Mouse (Mus musculus) liver, embryonic 16.5 days (tissue): Measurements from ENCODE around the gene Chchd6. TPM values are rescaled to one million over a fixed set of nuclear protein-coding genes. Genes with fewer than 3 reads are reported as not detected.

Experiments used
- ATAC-seq: fragments of 200-750 bp; cut with Nextera tagmentation; 2 replicates; pipeline ENCODE4 v1.8.0; 2017; ENCODE audit warnings: low read depth, mild to moderate bottlenecking, moderate number of reproducible peaks, moderate library complexity
- H3K27ac ChIP-seq: fragments of 300-500 bp; sonication (generic); 2 replicates; pipeline ENCODE4 v1.5.1; 2014; ENCODE audit warnings: mild to moderate bottlenecking, low read length
- H3K27me3 ChIP-seq: fragments of 300-500 bp; sonication (generic); 2 replicates; pipeline ENCODE4 v1.6.1; 2014; ENCODE audit warnings: low read depth, low read length, mixed read lengths; ENCODE audit not compliant: control insufficient read depth, insufficient read depth
- H3K36me3 ChIP-seq: fragments of 300-500 bp; sonication (generic); 2 replicates; pipeline ENCODE4 v1.6.1; 2014; ENCODE audit warnings: mild to moderate bottlenecking; ENCODE audit not compliant: control insufficient read depth, insufficient read depth
- H3K4me1 ChIP-seq: fragments of 300-500 bp; sonication (generic); 2 replicates; pipeline ENCODE4 v1.6.1; 2014; ENCODE audit warnings: low read depth, low read length, mixed read lengths; ENCODE audit not compliant: control insufficient read depth
- H3K4me2 ChIP-seq: fragments of 300-500 bp; sonication (generic); 2 replicates; pipeline ENCODE4 v1.6.1; 2014; ENCODE audit warnings: low read depth, low read length, mixed read lengths
- H3K4me3 ChIP-seq: fragments of 300-500 bp; sonication (generic); 2 replicates; pipeline ENCODE4 v1.5.1; 2014; ENCODE audit warnings: low read depth, mild to moderate bottlenecking, low read length
- H3K9ac ChIP-seq: fragments of 300-500 bp; sonication (generic); 2 replicates; pipeline ENCODE4 v1.6.1; 2014; ENCODE audit warnings: low read depth, low read length
- H3K9me3 ChIP-seq: fragments of 300-500 bp; sonication (generic); replicated peaks from 2 replicates; pipeline ENCODE4 v1.6.1; 2016; ENCODE audit warnings: low read length; ENCODE audit not compliant: control insufficient read depth
- WGBS: fragments of 180-500 bp; shearing (Covaris S2); extraction: QIAGEN DNeasy Blood & Tissue Kit; methylation state at CpG from one replicate; pipeline ENCODE4 v1.1.7; 2014; ENCODE audit not compliant: insufficient replicate concordance; 5-methylcytosine and 5-hydroxymethylcytosine counted together
- polyA plus RNA-seq: library from polyadenylated mRNA; unstranded; fragments of >200 nt; fragmentation: Nextera tagmentation; extraction: Ambion mirVana; gene quantifications from 2 replicates; pipeline ENCODE4 v1.2.1, GENCODE M21; 2015

Chchd6 gene
- polyA plus RNA-seq, result 10.4 and 11.8 TPM in 2 replicates

DNA sequence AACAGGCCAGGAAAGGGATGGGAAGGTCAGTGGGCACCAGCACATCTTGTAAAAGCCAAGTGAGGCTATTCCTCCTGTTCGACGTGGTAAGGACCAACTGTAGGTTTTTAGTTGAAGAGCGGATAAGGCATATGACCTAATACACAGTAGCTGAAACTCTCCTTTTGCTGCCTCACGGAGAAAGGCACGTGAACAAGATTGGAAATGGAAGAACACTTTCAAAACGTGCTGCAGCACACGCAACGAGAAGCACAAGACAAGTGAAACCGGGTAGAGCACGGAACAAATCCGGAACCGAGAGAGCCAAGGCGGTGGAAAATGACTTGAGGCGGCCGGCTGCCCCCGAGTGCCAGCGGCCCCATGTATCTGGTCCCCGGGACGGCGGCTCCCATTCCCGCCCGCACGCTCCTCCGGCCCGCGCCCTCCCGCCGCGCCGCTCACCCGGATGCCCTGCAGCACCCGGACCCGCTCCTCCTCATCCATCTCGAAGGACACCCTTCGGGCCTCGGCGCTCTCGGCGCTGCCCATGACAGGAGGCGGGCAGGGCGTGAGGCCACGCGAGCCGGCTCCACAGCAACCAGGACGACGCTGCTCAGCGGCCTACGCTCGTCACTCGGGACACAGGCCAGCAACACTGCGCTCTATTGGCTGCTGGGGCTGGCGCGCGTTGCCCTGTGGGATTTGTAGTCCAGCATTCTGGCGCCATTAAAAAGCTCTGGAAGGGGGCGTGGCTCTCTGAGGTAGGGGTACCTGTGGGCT is at the start of gene Chchd6:
Gene Chchd6, minus strand, starts transcription at position 635 of the 759 bp plus-strand sequence.
- peak within 1 kb of the TSS; percentile 69 for H3K4me3 ChIP-seq
- H3K4me2 ChIP-seq, result peak within 1 kb of the TSS; percentile 88
- H3K27ac ChIP-seq, result no peak within 1 kb of the TSS
- H3K27me3 ChIP-seq, result no peaks in the 10 kb centered on the region
- H3K9me3 ChIP-seq, result no peaks in the 10 kb centered on the region
- WGBS, result under 1% methylated on average over 55 of the region's 56 CpGs
- H3K9ac ChIP-seq, result peak within 1 kb of the TSS; percentile 68
- peak; percentile 100 for ATAC-seq
- H3K4me1 ChIP-seq, result peaks cover 4% of the 10 kb centered on the region; the same call in 1 of the 2 replicates
- H3K36me3 ChIP-seq, result no peaks in the 10 kb centered on the region

DNA sequence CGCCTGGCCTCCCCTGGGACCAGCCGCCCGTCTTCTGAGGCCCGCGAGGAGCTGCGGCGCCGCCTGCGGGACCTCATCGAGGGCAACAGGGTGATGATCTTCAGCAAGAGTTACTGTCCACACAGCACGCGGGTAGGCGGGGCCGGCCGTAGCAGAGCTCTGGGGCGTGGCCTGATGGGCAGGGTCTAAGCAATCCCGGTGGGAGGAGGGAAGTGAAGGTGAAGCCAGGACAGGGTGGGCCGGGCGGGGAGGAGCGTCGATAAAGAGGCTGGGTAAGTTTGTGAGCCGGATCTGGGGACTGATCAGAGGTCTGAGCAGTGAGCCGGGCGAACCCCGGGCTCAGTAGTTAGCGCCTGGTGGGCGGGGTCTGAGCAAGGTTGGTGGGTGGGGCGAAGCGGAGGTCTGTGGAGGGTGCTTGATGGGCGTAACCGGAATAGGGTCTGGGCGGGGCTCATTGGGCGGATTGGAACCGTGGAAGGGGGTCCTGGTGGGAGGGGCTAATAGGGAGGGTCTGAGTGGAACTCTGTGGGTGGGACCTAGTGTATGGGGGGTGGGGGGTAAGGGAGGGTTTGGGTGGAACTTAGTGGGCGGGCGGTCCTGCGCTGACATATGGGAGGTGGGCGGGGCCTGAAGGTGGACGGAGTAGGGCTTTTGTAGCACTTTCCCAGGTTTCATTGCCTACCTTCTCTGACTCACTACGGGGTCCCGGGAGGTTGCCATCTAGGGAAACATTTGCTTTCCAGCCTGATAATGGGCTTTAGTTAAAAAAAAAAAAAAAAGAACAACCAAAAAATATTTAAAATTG is 49.0 kb upstream of the Chchd6 start:
- ATAC-seq, result peak; percentile 92
- peak overlapping the region; percentile 95 for H3K4me2 ChIP-seq
- H3K27ac ChIP-seq, result peak overlapping the region; percentile 80

GRCm38 (mm10) chr6:89643798-89644270 is 48.4 kb upstream of the Chchd6 start, which contains the start of gene Txnrd3:
TSS of gene Txnrd3 (plus strand) at chr6:89643988.
- H3K9me3 ChIP-seq, result no peaks in the 10 kb centered on the region
- peak; percentile 83 for ATAC-seq
- H3K9ac ChIP-seq, result peak within 1 kb of the TSS; percentile 59
- under 1% methylated on average over 48 of the region's 51 CpGs for WGBS
- H3K36me3 ChIP-seq, result no peaks in the 10 kb centered on the region
- peak within 1 kb of the TSS; percentile 80 for H3K27ac ChIP-seq
- no peaks in the 10 kb centered on the region for H3K27me3 ChIP-seq
- peak within 1 kb of the TSS; percentile 66 for H3K4me3 ChIP-seq
- H3K4me1 ChIP-seq, result peaks cover 12% of the 10 kb centered on the region
- peak within 1 kb of the TSS; percentile 95 for H3K4me2 ChIP-seq

More for the DNA sequence above, 49.0 kb upstream of the Chchd6 start:
- peak overlapping the region; percentile 59 for H3K9ac ChIP-seq
- no peaks in the 10 kb centered on the region for H3K9me3 ChIP-seq
- no peaks in the 10 kb centered on the region for H3K36me3 ChIP-seq
- H3K4me3 ChIP-seq, result peak overlapping the region; percentile 66
- 1% methylated on average over 41 of the region's 41 CpGs for WGBS
- H3K27me3 ChIP-seq, result no peaks in the 10 kb centered on the region
- peaks cover 12% of the 10 kb centered on the region for H3K4me1 ChIP-seq

GRCm38 (mm10) chr6:89639025-89639424 is 43.6 kb upstream of the Chchd6 start:
- Histone ChIP-seq H3K4me1 (peaks cover 9% of the 10 kb centered on the region), H3K36me3 (no peaks in the 10 kb centered on the region), H3K9ac (no peak overlapping the region), H3K4me3 (no peak overlapping the region), H3K9me3 (no peaks in the 10 kb centered on the region), H3K27ac (no peak overlapping the region), H3K4me2 (no peak overlapping the region), H3K27me3 (no peaks in the 10 kb centered on the region)
- WGBS, result 35% methylated on average over 2 of the region's 2 CpGs
- no peak for ATAC-seq

GRCm38 (mm10) chr6:89637977-89638376 is 42.5 kb upstream of the Chchd6 start:
- Histone ChIP-seq H3K4me1 (0 out of 2 replicates have a peak, but pooled peaks cover under 1% of the 10 kb centered on the region), H3K27me3 (no peaks in the 10 kb centered on the region), H3K4me2 (no peak overlapping the region), H3K4me3 (no peak overlapping the region), H3K9me3 (no peaks in the 10 kb centered on the region), H3K27ac (no peak overlapping the region), H3K9ac (no peak overlapping the region), H3K36me3 (no peaks in the 10 kb centered on the region)
- 33% methylated on average over 4 of the region's 4 CpGs for WGBS
- ATAC-seq, result no peak

DNA sequence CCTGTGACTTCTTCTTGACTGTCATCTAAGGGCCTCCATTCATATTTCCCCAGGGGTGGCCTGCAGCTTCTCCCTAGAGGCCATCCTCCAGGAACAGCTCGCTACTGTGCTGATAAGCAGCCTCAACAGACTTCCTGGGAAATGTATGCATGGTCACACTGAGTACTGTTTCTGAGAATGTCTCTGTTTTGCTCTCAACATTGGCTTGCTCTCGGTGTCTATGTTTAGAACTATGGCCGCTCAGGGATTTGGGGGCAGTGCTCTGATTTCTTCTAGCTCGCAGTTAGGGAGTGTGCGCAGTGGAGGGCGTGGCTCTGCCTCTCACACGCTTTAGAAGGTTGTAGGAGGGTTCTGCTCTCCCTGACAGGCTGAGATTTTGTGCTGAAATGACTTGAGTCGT is 38.9 kb upstream of the Chchd6 start:
- no peaks in the 10 kb centered on the region for H3K27me3 ChIP-seq
- WGBS, result 21% methylated on average over 8 of the region's 8 CpGs

GRCm38 (mm10) chr6:89633115-89633514 is 37.7 kb upstream of the Chchd6 start:
- WGBS, result 60% methylated on average over 7 of the region's 7 CpGs
- Histone ChIP-seq H3K36me3 (no peaks in the 10 kb centered on the region), H3K4me1 (no peaks in the 10 kb centered on the region), H3K9me3 (no peaks in the 10 kb centered on the region), H3K27me3 (no peaks in the 10 kb centered on the region), H3K4me3 (no peak overlapping the region), H3K9ac (no peak overlapping the region), H3K27ac (no peak overlapping the region), H3K4me2 (no peak overlapping the region)
- no peak for ATAC-seq

More for the DNA sequence above, 38.9 kb upstream of the Chchd6 start:
- no peak for ATAC-seq
- no peak overlapping the region for H3K4me3 ChIP-seq
- no peak overlapping the region for H3K9ac ChIP-seq
- no peak overlapping the region for H3K4me2 ChIP-seq
- H3K9me3 ChIP-seq, result no peaks in the 10 kb centered on the region
- no peak overlapping the region for H3K27ac ChIP-seq
- H3K4me1 ChIP-seq, result no peaks in the 10 kb centered on the region
- H3K36me3 ChIP-seq, result no peaks in the 10 kb centered on the region

GRCm38 (mm10) chr6:89631809-89632562 is 36.5 kb upstream of the Chchd6 start:
- 7% methylated on average over 10 of the region's 10 CpGs for WGBS
- Histone ChIP-seq H3K4me3 (no peak overlapping the region), H3K27me3 (no peaks in the 10 kb centered on the region), H3K4me1 (no peaks in the 10 kb centered on the region), H3K36me3 (no peaks in the 10 kb centered on the region), H3K4me2 (no peak overlapping the region), H3K9ac (no peak overlapping the region), H3K27ac (no peak overlapping the region), H3K9me3 (no peaks in the 10 kb centered on the region)
- ATAC-seq, result no peak
